Mouse (Mus musculus) olfactory bulb, adult 2 months (tissue): ENCODE data around the gene Dcdc2a.

Experiments
- CTCF ChIP-seq: fragments of 200-500 bp; IDR thresholded peaks from 2 replicates; pipeline ENCODE4 v1.5.1; 2012; ENCODE audit warnings: low read depth, mild to moderate bottlenecking, low read length, moderate library complexity; ENCODE audit not compliant: insufficient read depth
- POLR2A ChIP-seq: fragments of 200-500 bp; IDR thresholded peaks from 2 replicates; pipeline ENCODE4 v1.6.1; 2012; ENCODE audit warnings: mild to moderate bottlenecking, low read depth, low read length, moderate library complexity; ENCODE audit not compliant: insufficient read depth

DNA sequence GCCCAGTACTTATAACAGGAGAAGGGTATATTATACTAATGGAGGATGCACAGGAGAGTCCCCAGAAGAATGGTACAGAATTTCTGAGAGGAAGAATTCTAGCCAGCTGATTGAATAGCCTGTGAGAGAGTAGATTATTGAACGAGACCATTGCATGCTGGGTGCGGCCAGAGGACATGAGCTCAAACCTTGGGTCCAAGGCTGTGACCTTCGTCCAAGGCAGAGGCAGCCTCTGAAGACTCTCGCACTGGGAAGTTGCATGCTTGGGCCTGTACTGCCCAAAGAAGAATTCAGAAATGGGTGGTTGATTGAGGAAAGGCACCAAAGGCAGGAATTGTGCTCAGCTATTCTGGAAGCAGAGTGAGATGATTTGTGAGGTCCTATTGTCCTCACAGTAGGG is 38.0 kb downstream of the Dcdc2a start:
- TF ChIP-seq POLR2A (no peak), CTCF (no peak)
